Mouse (Mus musculus): ENCODE results near the gene Zdhhc14. TPM values are rescaled to one million over a fixed set of nuclear protein-coding genes. Genes with fewer than 3 reads are reported as not detected.

The Zdhhc14 gene
- polyA plus RNA-seq, 1 experiment from 2014 or later = 8.4 TPM

DNA sequence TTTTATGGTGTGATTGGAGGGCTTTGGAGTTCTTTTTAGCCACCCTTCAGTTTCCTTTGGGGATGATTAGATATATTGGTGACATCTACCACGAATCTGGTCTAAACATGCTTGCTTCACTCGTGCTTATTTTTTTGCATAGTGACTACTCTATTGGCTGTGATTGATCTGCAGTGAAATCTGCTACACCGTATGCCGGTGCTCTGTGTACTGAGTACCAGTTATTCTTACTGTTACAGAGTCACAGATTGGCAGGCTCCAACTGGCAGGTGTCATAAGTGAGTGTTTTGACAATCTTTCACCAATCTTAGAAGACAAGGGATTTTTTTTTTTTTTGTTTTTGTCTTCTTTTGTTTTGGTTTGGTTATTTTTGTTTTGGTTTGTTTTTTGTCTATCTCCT lies 163.2 kb downstream of the Zdhhc14 start:
- ATAC-seq (ENCODE audit: low read depth) = no peak
- Histone ChIP-seq H3K4me2 (no peak overlapping the region), H3K27me3 (no peaks in the 10 kb centered on the region), H3K4me3 (no peak overlapping the region), H3K9ac (no peak overlapping the region), H3K36me3 (no peaks in the 10 kb centered on the region), H3K9me3 (no peaks in the 10 kb centered on the region), H3K4me1 (replicated peaks) (peaks cover 5% of the 10 kb centered on the region), H3K27ac (replicated peaks) (no peak overlapping the region)
- WGBS = 90% methylated on average over 4 of the region's 4 CpGs

- Histone ChIP-seq H3K36me3 (no peaks in the 10 kb centered on the region), H3K9me3 (no peaks in the 10 kb centered on the region), H3K4me3 (no peak overlapping the region), H3K4me1 (replicated peaks) (peaks cover 8% of the 10 kb centered on the region), H3K9ac (no peak overlapping the region), H3K27ac (replicated peaks) (no peak overlapping the region; the same call in 1 of the 2 replicates), H3K27me3 (no peaks in the 10 kb centered on the region), H3K4me2 (no peak overlapping the region)
- 26% methylated on average over 8 of the region's 8 CpGs for WGBS
- ATAC-seq (ENCODE audit: low read depth) = peak; percentile 67
Observed at GRCm38 (mm10) chr17:5660317-5661080, 168.1 kb downstream of the Zdhhc14 start.

DNA sequence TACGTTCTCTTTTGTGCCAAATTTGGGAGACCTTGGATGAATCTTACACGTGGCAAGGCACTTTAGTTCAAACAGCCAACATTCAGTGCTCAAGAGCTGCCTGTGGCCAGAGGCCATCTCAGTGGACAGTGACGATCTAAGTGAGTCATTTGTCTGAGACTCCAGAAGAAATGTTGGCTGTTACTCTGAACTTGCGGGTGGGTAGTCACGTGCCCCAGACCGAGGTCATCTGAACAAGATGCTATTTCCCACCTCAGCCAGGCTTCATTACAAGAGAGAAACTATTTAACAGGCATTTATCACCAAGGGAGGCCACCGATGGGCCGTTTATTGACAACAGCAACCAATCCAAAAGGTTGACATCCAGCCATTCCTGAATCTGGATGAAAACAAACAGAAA lies 174.3 kb downstream of the Zdhhc14 start:
- H3K36me3 ChIP-seq = no peaks in the 10 kb centered on the region
- no peak overlapping the region for H3K4me2 ChIP-seq
- 73% methylated on average over 8 of the region's 8 CpGs for WGBS
- H3K9ac ChIP-seq = no peak overlapping the region
- ATAC-seq (ENCODE audit: low read depth) = no peak
- peaks cover 14% of the 10 kb centered on the region for H3K4me1 ChIP-seq (replicated peaks)
- H3K4me3 ChIP-seq = no peak overlapping the region
- no peaks in the 10 kb centered on the region for H3K27me3 ChIP-seq
- H3K9me3 ChIP-seq = no peaks in the 10 kb centered on the region
- H3K27ac ChIP-seq (replicated peaks) = no peak overlapping the region

DNA sequence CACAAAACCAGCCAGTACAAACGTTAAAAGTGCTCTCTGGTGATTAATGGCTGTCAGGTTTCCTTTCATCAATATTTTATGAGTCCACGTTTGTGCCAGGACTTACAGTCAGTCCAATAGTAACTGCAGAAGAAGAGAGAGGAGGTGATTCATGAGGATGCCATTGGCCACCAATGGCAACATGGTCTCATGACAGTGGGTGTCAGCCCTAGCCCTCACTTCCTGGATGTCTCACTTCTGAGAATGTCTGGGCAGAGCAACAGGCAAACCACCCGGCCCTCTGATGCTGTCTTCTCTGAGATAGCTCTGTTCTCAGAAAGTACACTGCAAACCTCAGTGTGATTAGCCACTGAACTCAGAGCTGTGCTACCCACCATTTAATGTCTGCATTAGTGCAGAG lies 176.1 kb downstream of the Zdhhc14 start:
- H3K4me1 ChIP-seq (replicated peaks) = peaks cover 14% of the 10 kb centered on the region
- no peak overlapping the region for H3K4me2 ChIP-seq
- H3K27me3 ChIP-seq = no peaks in the 10 kb centered on the region
- H3K27ac ChIP-seq (replicated peaks) = no peak overlapping the region
- no peak for ATAC-seq (ENCODE audit: low read depth)
- H3K4me3 ChIP-seq = no peak overlapping the region
- no peaks in the 10 kb centered on the region for H3K36me3 ChIP-seq
- H3K9ac ChIP-seq = no peak overlapping the region
- WGBS = 26% methylated on average over 3 of the region's 3 CpGs
- H3K9me3 ChIP-seq = no peaks in the 10 kb centered on the region

- WGBS = 40% methylated on average over 7 of the region's 7 CpGs
- H3K36me3 ChIP-seq = no peaks in the 10 kb centered on the region
- H3K27me3 ChIP-seq = no peaks in the 10 kb centered on the region
- H3K4me3 ChIP-seq = no peak overlapping the region
- no peak overlapping the region for H3K4me2 ChIP-seq
- no peak overlapping the region for H3K9ac ChIP-seq
- no peak for ATAC-seq (ENCODE audit: low read depth)
- H3K27ac ChIP-seq (replicated peaks) = no peak overlapping the region
- H3K4me1 ChIP-seq (replicated peaks) = peaks cover 14% of the 10 kb centered on the region
- no peaks in the 10 kb centered on the region for H3K9me3 ChIP-seq
Observed at GRCm38 (mm10) chr17:5668981-5669380, 176.6 kb downstream of the Zdhhc14 start.

DNA sequence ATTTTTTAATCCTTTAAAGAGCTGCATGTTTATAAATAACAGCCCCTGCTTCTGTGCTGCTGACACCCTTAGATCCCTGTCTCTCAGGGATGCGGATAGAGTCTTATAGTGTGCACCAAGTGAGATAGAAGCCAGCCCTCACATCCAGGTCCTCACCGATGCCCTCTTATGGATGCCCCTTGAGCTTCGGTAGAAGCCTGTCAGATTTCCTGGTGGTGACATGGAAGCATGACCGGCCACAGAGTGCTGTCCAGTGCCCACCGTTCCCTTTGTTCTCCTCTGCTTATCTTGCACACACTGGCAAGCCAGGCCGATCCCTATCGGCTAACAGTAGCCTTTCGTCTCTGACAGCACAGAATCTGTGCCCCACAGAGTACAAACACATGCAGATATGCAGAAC lies 183.6 kb downstream of the Zdhhc14 start:
- Histone ChIP-seq H3K4me3 (no peak overlapping the region), H3K9ac (no peak overlapping the region), H3K4me1 (replicated peaks) (no peaks in the 10 kb centered on the region), H3K27me3 (no peaks in the 10 kb centered on the region), H3K36me3 (no peaks in the 10 kb centered on the region), H3K27ac (replicated peaks) (no peak overlapping the region), H3K9me3 (no peaks in the 10 kb centered on the region), H3K4me2 (no peak overlapping the region)
- WGBS = 81% methylated on average over 8 of the region's 8 CpGs
- no peak for ATAC-seq (ENCODE audit: low read depth)

DNA sequence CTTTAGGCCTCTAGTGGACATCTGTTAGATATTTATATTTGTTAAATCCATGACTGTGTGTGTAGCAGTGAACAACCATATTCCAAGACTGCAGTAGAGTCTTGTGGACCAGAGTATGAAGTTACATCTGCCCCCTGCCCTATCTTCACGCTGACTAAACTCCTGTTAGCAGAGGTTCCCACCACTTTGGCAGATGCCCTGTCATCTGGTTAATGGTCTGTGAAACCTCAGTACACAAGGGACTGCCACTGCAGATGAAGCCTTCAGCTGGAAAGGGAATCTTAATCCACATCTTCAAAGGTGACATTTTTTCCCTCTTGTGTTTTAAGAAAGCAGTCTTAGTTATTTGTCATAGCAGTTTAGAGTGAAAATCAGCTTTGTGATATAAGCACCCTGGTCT lies 187.0 kb downstream of the Zdhhc14 start:
- Histone ChIP-seq H3K4me3 (no peak overlapping the region), H3K9ac (no peak overlapping the region), H3K9me3 (no peaks in the 10 kb centered on the region), H3K27me3 (no peaks in the 10 kb centered on the region), H3K4me2 (no peak overlapping the region), H3K36me3 (no peaks in the 10 kb centered on the region), H3K27ac (replicated peaks) (no peak overlapping the region), H3K4me1 (replicated peaks) (no peaks in the 10 kb centered on the region)
- WGBS = 4% methylated on average over 1 of the region's 1 CpGs
- ATAC-seq (ENCODE audit: low read depth) = no peak

DNA sequence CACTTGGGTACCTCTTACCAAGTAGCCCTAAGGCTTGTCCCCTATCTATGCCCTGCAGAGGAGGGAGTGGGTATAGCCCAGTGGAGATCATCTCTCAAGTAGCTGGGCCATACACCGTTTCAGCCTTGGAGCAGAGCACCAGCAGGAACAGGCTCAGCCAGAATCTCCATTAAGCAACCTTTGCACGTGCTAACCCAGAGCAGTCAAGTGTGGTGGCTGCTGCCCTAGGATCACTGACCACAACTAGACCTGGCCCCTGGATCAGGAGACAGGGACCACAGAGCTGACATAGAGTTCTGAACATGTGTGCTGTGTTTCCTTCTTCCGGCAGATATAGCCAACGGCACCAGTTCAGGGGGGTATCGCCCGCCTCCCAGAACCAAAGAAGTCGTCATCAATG lies 193.0 kb downstream of the Zdhhc14 start:
- Histone ChIP-seq H3K4me1 (replicated peaks) (no peaks in the 10 kb centered on the region), H3K27ac (replicated peaks) (no peak overlapping the region), H3K4me3 (no peak overlapping the region), H3K9ac (no peak overlapping the region), H3K4me2 (no peak overlapping the region), H3K36me3 (no peaks in the 10 kb centered on the region), H3K27me3 (no peaks in the 10 kb centered on the region), H3K9me3 (no peaks in the 10 kb centered on the region)
- 92% methylated on average over 7 of the region's 7 CpGs for WGBS
- ATAC-seq (ENCODE audit: low read depth) = no peak

DNA sequence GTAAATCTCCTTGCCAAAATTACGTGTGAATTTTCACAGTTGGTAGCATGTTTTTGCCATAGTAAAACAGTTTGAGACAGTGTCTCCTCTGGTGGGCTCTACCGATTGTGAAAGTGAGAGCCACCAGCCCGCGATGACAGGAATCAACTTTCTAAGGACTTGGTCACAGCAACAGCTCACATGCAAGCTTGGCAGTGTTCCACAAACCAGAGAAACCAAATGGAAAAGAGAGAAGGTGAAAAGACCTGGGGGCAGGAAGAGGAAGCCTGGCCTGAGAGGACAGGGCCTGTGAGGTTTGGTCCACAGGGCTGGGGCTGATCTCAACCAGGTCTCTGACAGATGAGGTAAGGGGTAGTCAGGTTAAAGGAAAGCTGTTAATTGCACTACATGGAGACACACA lies 195.5 kb downstream of the Zdhhc14 start:
- WGBS = 88% methylated on average over 4 of the region's 4 CpGs
- Histone ChIP-seq H3K4me1 (replicated peaks) (no peaks in the 10 kb centered on the region), H3K36me3 (no peaks in the 10 kb centered on the region), H3K27me3 (no peaks in the 10 kb centered on the region), H3K9ac (no peak overlapping the region), H3K4me2 (no peak overlapping the region), H3K27ac (replicated peaks) (no peak overlapping the region), H3K4me3 (no peak overlapping the region), H3K9me3 (no peaks in the 10 kb centered on the region)
- no peak for ATAC-seq (ENCODE audit: low read depth)

DNA sequence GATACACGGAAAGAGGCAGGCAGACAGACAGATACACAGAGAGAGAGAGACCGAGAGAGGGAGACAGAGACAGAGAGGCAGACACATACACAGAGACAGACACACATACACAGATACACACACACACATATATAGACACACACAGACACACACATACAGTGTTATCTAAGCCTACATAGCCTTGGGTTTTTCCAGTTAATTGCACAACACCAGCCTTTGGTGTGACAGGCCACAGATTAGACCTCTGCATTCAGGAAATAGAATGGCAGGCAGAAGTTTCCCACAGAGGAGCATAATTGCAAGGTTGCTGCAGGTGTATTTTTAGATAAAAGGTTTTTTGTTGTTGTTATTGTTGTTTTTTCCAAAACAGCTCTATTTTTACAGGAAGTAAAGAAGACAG lies 195.9 kb downstream of the Zdhhc14 start:
- 95% methylated on average over 2 of the region's 2 CpGs for WGBS
- H3K36me3 ChIP-seq = no peaks in the 10 kb centered on the region
- H3K27me3 ChIP-seq = no peaks in the 10 kb centered on the region
- H3K4me2 ChIP-seq = no peak overlapping the region
- no peak overlapping the region for H3K9ac ChIP-seq
- no peak overlapping the region for H3K27ac ChIP-seq (replicated peaks)
- H3K4me1 ChIP-seq (replicated peaks) = no peaks in the 10 kb centered on the region
- no peak overlapping the region for H3K4me3 ChIP-seq
- no peak for ATAC-seq (ENCODE audit: low read depth)
- no peaks in the 10 kb centered on the region for H3K9me3 ChIP-seq

DNA sequence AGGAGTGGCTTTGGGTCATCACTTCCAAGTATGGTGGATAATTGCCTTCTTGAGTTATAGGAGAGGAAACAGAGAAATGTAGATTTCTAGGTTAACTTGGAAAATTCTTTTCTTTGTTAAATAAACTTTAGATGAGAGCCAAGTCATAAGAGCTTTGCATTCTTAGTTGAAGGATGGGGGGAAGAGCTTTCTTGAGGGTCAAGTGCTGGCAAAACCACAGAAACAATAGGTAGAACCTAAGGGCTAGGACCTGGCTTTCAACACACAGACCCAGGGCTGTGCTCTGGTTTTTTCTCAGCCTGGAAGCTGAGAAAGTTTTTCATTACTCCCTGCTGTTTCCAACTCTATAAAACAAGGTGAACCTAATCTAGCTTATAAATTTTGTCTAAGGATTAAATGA lies 196.3 kb downstream of the Zdhhc14 start:
- Histone ChIP-seq H3K9me3 (no peaks in the 10 kb centered on the region), H3K4me3 (no peak overlapping the region), H3K36me3 (no peaks in the 10 kb centered on the region), H3K4me1 (replicated peaks) (no peaks in the 10 kb centered on the region), H3K9ac (no peak overlapping the region), H3K27ac (replicated peaks) (no peak overlapping the region), H3K4me2 (no peak overlapping the region), H3K27me3 (no peaks in the 10 kb centered on the region)
- ATAC-seq (ENCODE audit: low read depth) = no peak

DNA sequence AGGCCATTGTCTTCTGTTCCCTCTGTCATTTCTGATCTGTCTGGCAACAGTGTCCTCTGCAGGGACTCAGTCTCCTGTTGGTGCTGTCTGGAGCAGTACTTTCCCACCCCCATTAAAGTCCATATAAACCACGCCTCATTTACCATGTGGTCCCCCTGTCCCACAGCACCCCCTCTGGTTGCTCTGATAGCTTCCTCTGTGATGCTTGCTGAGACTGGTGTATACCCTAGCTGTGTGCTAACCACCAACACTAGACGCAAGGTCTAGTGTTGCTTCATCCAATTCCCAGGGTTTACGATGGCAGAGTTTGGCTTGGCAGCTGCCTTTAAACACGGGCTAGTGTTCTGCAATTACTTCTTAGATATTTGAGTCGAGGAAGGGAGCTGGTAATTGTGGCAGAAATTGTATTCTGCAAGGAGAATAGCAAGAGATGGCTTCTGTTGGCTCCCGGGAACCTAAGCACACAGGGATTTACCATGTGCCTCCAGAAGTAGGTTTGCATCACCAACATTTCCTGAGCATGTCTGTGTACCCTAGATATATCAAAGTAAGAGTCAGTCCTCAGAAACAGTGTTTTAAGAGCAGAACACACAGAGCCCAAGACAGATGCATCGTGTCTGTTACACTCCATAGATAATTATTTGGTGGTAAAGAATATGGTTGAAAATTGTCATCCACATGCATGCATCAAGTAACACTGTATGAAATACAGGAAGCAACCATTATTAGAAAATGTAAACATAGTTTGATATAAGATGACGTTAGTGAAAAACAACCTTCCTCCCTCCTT lies 198.6 kb downstream of the Zdhhc14 start:
- no peak overlapping the region for H3K9ac ChIP-seq
- no peak for ATAC-seq (ENCODE audit: low read depth)
- H3K27ac ChIP-seq (replicated peaks) = no peak overlapping the region
- 81% methylated on average over 8 of the region's 8 CpGs for WGBS
- no peaks in the 10 kb centered on the region for H3K36me3 ChIP-seq
- no peak overlapping the region for H3K4me2 ChIP-seq
- H3K4me3 ChIP-seq = no peak overlapping the region
- no peaks in the 10 kb centered on the region for H3K27me3 ChIP-seq
- H3K9me3 ChIP-seq = no peaks in the 10 kb centered on the region
- no peaks in the 10 kb centered on the region for H3K4me1 ChIP-seq (replicated peaks)

DNA sequence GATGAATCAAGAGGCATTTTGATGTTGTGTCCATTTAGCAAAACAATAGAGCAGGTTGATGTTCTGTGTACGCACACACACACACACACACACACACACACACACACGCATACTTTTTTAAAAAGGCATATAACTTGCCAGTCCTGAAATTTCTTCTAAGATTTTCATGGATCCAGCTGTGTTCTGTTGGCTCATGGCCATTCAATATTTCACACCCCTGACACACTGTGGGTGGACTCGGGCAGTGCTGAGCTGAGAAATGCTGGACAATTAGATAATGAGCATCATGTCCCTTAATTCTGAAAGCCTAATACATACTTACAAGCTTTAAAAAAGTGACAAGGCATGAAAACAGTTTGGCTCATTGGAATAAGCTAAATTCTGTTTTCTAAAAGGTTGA lies 200.3 kb downstream of the Zdhhc14 start:
- H3K27me3 ChIP-seq = no peaks in the 10 kb centered on the region
- H3K9me3 ChIP-seq = no peaks in the 10 kb centered on the region
- no peak overlapping the region for H3K4me3 ChIP-seq
- no peaks in the 10 kb centered on the region for H3K36me3 ChIP-seq
- no peak overlapping the region for H3K4me2 ChIP-seq
- H3K9ac ChIP-seq = no peak overlapping the region
- 75% methylated on average over 3 of the region's 3 CpGs for WGBS
- no peak for ATAC-seq (ENCODE audit: low read depth)
- H3K27ac ChIP-seq (replicated peaks) = no peak overlapping the region
- no peaks in the 10 kb centered on the region for H3K4me1 ChIP-seq (replicated peaks)
